Mouse (Mus musculus): ENCODE data around the gene Plekhj1. TPM values are rescaled to one million over a fixed set of nuclear protein-coding genes. Genes with fewer than 3 reads are reported as not detected.

Plekhj1 gene
- total RNA-seq, 2 experiments from 2014 or later = 66.1 to 77.7 TPM

DNA sequence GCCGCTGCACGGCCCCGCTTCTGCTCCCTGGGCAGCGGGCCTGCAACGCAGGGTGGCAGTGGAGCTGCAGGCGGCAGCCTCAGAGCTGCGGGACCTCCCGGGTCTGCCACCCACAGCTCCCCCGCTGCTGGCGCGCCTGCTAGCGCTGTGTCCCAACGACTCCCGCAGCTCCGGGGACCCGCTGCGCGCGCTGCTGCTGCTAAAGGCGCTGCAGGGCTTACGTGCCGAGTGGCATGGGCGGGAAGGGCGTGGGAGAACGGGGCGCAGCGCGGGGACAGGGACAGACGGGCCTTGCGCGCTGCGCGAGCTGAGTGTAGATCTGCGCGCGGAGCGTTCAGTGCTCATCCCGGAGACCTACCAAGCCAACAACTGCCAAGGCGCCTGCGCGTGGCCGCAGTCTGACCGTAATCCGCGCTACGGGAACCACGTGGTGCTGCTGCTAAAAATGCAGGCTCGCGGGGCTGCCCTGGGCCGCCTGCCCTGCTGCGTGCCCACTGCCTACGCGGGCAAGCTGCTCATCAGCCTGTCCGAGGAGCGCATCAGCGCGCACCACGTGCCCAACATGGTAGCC lies 8.7 kb upstream of the Plekhj1 start:
- DNase-seq (ENCODE audit: low spot score in 2 of 2) = peak; percentile 83 to 91

DNA sequence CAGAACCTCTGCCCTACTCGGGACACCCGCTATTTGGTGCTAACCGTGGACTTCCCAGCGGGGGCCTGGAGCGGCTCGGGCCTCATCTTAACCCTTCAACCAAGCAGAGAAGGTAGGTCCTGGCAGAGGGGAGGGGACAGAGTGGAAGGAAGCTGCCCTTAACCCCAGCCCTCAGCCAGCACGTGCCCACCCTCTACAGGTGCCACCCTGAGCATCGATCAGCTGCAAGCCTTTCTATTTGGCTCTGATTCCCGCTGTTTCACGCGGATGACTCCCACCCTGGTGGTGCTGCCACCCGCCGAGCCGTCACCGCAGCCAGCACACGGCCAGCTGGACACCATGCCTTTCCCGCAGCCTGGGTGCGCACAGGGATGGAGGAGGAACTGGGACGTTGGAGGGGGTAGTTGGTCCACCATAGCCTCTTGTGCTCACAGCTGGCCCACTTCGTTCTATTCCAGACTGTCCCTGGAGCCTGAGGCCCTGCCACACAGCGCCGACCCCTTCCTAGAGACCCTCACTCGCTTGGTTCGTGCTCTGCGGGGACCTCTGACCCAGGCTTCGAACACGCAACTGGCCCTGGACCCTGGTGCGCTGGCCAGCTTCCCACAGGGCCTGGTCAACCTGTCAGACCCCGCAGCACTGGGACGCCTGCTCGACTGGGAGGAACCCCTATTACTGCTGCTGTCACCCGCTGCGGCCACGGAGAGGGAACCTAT lies 8.1 kb upstream of the Plekhj1 start:
- DNase-seq (ENCODE audit: low spot score in 2 of 2) = no peak

DNA sequence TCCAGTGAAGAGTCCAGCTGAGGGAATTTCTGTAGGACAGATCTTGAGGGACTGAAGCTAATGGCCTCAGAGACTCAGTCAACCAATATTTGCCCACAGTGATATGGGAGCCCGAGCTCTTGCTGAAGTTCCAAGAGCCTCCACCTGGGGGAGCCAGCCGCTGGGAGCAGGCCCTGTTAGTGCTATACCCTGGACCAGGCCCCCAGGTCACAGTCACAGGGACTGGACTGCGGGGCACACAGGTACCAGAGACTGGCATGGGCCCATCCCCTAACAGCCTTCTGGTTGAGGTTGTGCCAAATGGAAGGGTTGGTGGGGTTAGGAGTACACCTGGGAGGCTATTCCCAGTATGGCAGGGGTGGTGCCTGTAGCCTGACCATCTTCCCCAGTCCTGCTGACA lies 7.5 kb upstream of the Plekhj1 start:
- peak; percentile 79 to 85 for DNase-seq (ENCODE audit: low spot score in 2 of 2)

DNA sequence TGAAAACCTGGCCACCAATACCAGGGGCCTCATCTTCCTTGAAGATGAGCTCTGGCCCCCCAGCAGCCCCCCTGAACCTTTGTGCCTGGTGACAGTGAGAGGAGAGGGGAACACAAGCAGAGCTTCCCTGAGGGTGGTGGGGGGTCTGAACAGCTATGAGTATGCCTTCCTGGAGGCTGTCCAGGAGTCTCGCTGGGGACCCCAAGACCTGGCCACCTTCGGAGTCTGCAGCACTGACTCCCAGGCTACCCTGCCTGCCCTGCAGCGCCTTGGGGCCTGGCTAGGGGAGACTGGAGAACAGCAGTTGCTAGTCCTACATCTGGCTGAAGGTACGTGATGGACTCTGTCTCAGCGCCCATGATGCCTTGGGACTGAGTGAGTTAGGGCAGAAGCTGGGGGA lies 6.9 kb upstream of the Plekhj1 start:
- DNase-seq (ENCODE audit: low spot score in 2 of 2) = no peak

DNA sequence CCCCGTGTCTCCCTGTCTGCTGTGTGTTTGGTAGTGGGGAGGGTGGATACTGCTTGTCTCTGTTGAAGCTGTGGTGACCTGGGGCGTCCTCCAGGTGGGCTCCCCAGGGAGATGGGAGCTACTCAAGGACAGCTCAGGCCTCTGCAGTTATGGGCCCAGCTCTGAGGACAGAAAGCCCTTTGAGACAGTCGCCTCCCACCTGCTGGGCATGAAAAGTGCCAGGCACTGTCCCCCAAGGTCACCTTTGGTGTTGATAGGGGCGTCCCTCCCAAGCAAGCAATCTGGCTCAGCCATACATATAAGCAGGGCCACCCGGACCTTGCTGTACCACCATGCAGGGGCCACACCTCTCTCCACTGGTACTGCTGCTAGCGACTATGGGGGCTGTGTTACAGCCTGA lies 6.5 kb upstream of the Plekhj1 start, which contains the start of gene Amh:
Gene Amh, plus strand, starts transcription at position 328 of the 400 bp plus-strand sequence.
- DNase-seq (ENCODE audit: low spot score in 2 of 2) = no peak

DNA sequence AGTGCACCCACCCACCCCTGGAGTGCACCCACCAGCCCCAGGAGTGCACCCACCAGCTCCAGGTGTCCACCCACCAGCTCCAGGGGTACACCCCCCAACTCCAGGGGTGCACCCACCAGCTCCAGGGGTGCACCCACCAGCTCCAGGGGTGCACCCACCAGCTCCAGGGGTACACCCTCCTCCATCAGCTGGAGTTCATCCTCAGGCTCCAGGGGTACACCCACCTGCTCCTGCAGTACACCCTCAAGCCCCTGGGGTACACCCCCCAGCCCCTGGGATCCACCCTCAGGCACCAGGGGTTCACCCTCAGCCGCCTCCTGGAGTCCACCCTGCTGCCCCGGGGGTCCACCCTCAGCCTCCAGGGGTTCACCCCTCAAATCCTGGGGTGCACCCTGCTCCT lies 5.9 kb upstream of the Plekhj1 start:
- no peak for DNase-seq (ENCODE audit: low spot score in 2 of 2)

DNA sequence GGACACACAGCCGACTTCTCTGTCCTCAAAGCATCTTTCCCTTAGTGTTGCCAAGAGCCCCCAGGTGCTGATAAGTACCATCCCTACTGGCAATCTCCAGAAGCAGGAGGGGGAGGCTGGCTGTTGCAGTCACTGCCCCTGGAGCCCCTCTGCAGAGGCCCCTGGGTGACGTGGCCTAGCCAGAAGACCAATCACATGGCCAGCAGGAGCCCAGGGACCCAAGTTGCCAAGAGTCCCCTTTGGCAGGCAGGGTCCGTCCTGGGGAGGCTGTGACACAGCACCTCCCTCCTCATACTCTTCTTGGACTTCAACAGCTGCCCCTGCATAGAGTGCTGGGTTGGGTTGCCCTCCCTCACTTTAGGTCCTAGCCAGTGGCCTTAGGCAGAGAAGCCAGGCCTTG lies 4.6 kb upstream of the Plekhj1 start:
- DNase-seq (ENCODE audit: low spot score in 2 of 2) = no peak

DNA sequence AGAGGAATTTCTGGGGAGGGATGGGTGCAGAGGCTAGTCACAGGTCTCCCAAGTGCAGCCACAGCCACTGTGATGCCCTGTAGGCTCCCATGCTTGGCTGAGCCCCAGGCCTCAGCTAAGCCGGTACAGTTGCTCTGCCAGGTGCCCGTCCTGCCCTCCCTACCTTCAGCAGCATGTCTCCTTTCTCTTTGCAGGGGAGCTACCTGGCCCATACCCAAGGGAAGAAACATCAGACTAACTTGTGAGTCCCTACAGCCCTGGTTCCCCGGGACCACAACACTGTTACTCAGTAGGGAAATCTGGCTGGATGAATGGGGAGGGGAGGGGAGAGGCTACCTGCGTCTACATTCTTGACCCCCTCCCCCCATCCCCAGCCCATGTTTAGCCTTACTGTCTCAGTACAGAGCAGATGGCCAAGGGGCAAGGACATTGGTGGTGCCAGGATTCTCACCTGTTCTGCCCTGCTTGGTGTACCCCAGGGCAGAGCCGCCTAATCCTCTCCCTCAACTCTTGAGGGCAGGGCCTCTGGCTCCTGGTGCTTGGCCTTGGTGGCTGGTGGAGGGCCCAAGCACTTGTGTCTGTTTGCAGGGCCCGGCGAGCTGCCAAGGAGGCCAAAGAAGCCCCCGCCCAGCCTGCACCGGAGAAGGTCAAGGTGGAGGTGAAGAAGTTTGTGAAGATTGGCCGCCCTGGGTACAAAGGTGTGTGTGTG lies 3.9 kb upstream of the Plekhj1 start:
- DNase-seq (ENCODE audit: low spot score in 2 of 2) = no peak

DNA sequence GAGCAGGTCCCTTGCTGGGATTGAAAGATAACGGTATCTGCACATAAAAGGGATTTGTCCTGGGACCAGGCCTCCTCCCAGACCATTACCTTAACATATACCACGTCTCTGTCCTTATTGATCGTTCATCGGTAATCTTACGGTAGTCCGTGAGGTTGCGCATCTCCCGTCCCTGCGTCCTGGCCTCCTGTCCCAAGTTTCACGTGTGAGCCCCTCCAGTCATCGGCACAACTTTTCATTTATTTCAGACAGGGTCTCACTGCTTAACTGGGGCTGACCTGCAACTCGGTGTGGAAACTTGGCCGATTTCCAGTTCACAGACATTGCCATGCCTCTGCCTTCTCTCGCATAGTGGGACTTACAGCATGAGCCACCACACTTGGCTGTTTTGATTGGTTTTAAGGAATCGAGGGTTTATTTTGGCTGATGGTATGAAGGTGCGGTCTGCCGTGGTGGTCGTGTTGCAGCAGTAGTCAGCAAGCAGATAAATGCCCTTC lies 692 bp upstream of the Plekhj1 start:
- no peak for DNase-seq (ENCODE audit: low spot score in 2 of 2)

DNA sequence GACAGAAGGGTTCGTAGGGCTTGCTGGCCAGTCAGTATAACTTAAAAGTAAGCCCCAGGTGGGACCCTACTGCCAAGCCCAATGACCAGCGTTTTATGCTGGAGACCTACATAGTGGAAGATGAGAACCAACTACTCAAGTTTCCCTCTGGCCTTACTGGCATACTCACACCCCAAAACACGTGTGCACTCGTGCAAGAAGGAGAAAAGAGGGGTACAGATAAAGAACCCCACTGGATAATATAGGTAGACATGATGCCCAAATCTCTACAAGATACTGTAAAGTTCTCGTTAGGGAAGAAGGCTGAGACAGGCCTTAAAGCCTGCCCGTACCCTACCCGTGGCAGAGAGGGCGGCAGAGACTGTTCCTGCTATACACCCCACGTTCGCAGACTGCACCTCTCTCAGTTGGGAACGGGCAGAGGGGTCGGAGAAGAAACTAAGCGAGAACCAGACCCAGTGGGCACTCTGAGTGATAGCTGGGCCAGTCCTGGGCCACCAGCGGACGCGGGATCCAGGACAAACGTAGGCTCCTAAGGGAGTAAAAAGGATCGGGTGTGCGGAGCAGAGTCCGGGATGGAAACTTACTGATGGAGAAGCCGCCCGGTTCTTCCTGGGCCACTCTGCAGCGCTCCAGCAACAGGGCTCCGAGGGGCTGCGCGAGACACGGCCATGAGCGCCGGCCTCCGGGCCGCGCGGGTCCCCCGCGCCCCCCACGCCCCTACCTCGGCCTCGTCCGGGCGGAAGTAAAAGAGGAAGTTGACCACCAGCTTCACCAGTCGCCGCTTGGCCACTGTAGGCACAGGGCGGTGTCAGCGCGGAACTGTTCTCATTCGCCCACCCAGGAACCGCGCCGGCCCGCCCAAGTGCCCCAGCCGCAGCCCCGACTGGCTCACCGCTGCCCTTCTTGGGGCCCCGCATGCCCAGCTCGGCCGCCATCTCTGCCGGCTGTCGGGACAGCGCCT lies 958 bp downstream of the Plekhj1 start:
- no peak for DNase-seq (ENCODE audit: low spot score in 2 of 2)

DNA sequence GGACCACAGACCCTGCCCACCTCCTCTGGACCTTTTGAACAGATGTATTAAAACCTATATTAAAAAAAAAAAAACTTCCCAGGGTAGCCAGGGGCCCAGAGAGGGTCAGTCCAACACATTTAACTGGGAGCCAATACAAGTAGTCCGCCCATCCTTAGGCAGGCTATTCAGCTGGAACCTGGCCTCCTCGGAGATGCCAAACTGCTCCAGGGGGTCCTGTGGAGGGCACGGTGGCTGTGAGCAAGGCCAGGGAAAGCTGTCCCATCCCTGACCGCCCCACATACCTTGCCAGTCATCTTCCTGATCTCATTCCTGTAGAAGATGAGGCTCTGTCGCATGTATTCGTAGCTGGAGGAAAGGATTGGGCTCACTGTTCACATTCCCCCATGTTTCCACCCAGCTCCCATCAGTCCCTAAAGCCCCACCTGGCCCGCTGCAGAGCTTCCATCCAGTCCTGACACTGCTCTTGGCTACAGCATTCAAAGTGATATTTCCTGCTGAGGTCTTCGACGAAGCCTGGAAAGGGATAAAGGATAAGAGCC lies 2.0 kb downstream of the Plekhj1 start:
- DNase-seq (ENCODE audit: low spot score in 2 of 2) = no peak

DNA sequence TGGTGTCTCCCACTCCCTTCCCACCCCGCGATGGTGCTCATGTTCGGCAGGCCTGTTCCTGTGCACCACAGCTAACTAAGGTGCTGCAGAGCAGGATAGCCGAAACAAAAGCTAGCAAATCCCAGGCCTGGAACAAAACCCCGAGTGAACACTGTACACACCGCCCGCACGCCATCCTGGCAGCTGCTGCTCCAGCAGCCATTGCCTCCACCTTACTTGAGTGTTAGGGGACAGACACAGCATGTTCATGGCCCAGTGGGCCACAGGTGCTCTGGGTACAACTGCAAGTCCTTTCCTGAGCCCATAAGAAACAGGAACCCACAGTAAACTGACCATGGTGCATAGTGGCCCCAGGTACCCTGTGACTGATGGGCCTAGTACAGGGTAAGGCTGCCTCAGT lies 3.7 kb downstream of the Plekhj1 start:
- DNase-seq (ENCODE audit: low spot score in 2 of 2) = no peak

DNA sequence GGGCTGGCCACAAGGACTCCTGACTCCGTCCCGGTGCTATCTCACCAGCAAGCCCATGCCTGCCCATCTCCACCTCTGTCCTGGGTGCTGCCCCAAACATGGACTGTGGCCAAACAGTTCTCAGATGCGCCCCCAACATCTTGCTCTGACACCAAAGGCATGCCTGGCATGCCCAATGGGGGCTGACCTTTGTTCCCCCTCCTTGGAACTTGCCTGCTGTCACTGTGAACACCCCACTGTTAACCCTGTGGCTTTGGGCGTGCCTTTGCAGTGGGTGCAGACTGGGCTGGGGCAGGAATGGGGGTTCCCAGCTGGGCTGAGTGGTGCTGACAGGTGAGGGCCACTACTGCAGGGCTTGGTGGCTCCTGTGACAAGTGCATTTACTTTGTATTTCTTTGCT lies 4.6 kb downstream of the Plekhj1 start:
- DNase-seq (ENCODE audit: low spot score in 2 of 2) = no peak

DNA sequence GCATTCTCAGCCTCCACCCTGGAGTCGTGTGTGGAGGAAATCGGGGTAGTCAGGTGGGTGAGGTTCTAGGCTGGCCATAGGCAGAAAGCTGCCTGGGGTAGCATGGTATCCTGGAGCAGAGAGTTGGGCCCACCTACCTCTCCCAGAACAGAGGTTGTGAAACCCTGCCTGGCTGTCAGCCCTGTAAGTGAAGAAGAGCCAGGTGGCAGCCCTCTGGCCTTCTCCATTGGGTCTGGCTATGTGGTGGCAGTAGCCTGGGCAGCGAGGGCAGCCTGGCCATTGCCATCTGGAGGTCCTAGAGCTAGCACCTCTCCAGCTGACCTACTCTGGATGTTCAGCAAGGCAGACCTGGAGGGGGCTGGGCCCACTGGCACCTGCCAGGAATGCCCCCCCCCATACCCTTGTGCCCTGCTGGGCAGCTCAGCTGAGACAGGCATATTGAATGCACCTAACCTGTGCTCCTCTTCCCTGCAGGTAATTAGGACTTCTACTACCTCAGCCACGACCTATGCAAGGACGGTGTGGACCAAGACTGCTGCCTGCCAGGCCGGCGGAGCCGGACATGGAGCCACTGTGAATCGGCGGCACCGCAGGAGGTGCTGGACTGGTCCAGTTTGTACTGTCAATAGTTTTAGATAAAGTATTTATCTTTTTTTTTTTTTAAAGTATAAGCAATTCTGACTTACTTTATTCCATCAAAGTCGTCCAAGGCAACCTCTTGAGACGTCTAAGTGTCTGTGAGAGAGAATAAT lies 5.2 kb downstream of the Plekhj1 start:
- no peak for DNase-seq (ENCODE audit: low spot score in 2 of 2)

DNA sequence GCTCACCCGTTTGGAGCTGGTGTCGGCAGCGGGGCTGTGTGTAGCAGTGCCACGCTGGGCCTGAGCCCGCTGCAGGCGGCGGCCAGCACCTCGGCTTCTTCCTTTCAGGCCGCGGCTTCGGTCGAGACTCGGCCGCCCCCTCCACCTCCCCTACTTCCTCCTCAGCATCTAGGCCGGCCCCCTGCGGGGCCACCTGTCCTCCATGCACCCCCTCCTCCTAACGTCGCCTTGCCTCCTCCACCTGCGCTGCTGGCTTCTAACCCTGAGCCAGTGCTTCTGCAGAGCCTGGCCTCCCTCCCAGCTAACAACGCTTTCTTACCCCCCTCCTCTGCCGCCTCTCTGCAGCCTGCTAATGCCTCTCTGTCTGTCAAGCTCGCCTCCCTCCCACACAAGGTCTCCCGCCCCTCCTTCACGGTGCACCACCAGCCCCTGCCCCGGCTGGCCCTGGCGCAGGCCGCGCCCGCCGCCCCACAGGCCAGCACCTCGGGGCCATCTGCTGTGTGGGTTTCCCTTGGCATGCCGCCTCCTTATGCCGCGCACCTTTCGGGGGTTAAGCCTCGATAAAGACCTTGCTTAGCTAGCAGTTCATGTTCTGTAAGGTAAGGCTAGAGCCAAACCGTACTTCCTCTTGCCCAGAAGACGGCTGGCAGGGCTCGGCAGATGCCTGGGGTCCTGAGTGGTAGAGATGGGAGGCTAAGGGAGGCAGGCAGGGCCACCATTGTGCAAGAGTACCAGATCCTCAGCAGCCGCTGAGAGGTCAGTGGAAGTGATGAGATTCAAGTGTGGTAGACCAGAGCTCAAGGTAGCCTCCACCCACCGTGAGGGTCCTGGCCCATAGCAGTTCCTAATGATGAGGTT lies 6.0 kb downstream of the Plekhj1 start:
- DNase-seq (ENCODE audit: low spot score in 2 of 2) = no peak

DNA sequence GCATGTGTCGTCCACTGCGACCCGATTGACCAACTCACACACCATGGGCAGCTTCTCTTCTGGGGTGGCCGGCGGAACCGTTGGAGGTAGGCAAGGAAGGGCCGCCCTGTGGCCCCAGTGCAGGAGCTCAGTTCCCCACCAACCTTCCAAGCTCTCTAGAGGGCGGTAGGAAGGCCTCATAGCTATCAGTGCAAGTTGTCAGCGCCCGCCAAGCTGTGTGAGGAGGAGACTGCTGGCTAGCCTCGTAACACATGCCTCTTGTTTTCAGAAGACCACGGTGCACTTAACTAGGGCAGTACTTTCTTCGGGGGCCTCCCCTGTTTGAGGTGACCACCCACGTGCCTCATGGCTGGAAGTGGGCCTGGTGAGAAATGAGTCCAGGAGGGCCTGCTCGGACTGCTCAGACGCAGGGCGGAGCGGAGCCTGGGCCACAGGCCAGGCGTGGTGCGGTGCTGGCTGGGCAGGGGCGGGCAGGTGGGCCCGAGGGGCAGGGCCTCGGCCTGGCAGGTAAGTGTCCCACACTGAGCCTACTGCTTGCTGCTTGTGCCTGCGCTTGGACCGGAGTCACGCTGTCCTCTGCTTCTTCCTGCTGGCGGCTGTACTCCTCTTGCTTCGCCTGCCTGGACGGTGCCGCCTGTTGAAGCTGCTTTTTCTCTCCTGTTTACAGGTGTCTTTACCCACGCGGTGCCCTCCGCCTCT lies 6.8 kb downstream of the Plekhj1 start:
- peak; percentile 31 to 53 for DNase-seq (ENCODE audit: low spot score in 2 of 2)

DNA sequence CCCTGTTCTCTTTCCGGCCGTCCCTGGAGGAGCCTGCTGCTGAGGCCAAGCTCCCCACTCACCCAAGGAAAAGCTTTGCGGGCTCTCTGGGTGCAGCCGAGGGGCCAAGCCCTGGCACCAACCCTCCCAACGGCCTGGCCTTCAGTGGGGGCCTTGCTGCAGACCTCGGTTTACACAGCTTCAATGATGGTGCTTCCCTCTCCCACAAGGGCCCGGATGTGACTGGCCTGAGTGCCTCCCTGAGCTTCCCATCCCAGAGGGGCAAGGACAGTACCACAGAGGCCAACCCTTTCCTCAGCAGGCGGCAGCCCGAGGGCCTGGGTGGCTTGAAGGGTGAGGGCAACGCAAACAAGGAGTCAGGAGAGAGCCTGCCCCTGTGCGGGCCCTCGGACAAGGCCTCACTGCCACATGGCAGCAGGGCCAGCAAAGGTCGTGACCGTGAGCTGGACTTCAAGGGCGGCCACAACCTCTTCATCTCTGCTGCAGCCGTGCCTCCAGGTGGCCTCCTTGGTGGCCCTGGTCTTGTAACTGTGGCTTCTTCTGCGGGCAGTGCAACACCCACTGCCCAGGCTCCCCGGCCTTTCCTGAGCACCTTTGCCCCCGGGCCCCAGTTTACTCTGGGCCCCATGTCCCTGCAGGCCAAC lies 7.5 kb downstream of the Plekhj1 start:
- DNase-seq (ENCODE audit: low spot score in 2 of 2) = no peak

DNA sequence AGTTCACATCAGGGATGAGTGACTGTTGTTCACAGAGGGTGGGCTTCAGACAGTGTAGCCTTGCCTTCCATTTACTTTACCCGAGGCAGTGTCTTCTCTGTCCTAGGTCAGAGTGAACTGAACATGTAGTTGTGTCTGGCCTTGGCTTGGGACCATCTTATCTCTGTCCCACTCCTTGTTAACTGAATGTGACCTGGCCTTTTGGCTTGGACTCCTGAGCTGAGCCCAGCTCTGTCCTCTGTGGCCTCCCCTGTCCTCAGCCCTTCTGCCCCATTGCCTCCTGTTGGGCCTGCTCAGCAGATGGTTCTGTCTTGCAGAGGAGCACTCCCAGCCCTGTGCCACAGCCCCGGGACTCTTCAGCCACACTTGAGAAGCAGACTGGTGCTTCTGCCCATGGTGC lies 10.9 kb downstream of the Plekhj1 start:
- no peak for DNase-seq (ENCODE audit: low spot score in 2 of 2)

Measured in left cerebral cortex, adult 18-20 months (tissue).